Mouse (Mus musculus) gastrocnemius, adult 8-10 months (tissue): ENCODE measurements around the gene Lpcat2. TPM values are rescaled to one million over a fixed set of nuclear protein-coding genes. Genes with fewer than 3 reads are reported as not detected.

ENCODE experiments used
- DNase-seq, 2 experiments: peaks; one replicate each; pipeline ENCODE4 v3.0.0; 2022; ENCODE audit warnings: low spot score in 2 of 2
- total RNA-seq, 4 experiments: library from RNA; stranded (reverse); gene quantifications; 2 replicates each; pipeline ENCODE4 v1.2.4; 2022

Gene Lpcat2
- under 1 TPM; 0.13 to 0.60 (median 0.23) TPM for total RNA-seq

DNA sequence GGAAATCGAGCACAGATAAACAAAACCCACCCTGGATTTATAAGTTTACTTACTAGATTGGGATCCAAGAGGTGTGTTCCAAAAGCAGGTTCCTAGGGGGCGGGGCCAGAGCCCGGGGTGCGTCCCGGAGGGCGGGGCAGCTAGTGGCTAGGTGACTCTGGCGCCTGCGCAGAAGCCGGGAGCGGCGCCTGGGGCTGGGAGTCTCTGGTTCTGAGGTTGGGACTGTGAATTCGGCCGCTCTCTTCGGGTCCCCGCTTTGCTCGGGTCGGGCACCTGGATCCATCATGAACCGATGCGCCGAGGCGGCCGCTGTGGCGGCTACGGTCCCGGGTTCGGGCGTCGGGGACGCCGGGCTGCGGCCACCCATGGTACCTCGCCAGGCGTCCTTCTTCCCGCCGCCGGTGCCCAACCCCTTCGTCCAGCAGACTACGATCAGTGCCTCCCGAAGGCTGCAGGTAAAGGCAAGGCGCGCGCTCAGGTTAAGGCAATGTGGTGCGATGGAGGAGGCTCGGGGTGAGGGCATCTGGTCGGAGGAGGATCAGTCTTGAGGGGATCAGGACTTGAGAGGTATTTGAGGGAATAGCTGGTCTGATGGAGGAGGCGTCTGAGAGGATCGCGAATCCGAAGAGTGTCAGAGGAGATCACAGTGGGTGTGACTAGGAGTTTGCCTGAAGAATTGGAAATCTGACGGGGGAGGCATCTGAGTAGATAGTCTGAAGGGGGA, at the start of gene Lpcat2:
Lpcat2 (plus strand) TSS at position 169 of the 724 bp plus-strand sequence.
- peak in 1 of 2 experiments; percentile 35 for DNase-seq

DNA sequence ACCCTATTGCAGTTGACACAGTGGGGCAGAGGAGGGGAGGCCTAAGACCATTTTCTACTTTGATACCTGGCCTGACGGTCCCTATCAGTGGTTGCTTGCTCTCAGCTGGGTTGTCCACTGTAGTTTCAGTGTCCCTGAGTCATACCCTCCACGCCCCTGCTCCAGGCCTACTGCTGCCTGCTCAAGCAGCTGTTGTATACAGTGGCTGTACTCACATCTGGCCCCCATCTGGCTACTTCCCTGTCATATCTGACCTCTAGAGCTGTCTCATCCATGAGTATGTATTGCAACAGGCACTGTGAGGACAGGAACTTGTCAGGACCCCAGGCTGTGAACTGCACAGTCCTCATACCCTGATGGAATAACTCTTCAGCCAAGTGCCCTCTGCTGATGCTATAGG, 42.4 kb upstream of the Lpcat2 start:
- DNase-seq: no peak

DNA sequence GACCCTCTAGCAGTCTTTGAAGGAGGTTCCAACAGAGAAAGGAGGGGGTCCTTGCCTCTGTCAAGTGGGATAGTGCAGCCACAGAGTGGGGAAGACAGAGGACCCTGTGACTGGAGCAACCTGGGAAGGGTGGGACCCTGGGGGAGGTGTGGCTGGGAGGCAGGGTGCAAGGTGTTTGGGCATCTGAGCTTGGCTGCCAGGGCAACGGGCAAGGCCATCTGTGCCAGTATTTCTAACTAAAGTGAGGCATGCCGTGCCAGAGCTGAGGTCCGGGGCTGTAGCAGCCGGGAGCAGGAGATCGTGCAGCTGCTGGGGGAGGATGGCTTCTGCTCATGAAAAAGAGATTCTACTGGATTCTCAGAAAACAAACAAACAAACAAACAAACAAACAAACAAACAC, 39.5 kb upstream of the Lpcat2 start:
- no peak for DNase-seq

DNA sequence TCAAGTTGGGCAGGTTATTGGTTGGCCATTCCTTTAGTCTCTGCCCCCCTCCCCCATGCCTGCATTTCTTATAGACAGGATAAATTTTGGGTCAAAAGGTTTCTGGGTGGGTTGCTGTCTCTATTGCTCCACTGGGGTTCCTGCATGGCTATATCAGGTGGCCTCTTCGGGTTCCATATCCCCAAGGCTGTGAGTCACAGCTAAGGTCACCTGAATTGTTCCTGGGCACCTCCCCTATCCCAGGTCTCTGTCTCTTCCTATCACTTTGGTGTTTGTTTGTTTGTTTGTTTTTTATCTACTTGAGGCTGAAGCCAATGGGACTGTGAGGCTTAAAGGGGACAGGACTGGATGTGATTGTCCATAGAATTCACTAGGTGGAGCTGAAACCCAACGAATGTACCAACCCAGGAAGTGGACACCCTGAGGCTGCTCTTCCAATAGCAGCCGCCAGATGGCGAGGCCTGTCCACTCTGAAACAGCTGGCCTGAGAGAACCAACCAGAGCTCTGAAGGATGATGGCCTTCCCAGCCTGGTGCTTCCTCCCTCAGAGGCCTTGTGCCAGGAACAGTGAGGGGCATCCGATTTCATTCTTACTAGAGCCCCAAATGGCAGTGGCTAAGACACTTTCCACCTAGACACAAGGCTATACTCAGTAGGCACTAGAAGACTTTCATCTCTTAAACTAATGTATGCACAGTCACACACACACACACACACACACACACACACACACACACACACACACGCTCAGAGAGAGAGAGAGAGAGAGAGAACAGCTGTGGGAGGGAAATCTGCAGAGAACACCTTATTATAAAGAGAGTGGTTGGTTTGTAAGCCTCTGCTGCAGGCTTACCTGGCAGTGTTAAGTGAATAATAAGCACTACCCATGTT, 37.0 kb upstream of the Lpcat2 start:
- DNase-seq: peak; percentile 81 to 88

DNA sequence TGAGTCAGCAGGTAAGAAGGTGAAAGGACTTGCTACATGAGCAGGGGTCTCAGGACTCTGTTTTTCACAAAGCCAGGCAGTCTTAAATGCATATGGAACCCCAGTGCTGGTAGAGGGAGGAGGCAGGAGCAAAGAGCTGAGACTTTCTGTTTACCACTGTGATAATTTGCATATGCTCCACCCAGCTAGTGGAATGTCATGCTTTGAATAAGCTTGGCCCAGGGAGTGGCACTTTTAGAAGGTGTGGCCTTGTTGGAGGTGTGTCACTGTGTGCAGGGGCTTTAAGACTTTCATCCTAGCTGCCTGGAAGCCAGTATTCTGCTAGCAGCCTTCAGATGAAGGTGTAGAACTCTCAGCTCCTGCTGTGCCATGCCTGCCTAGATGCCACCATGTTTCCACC, 34.0 kb upstream of the Lpcat2 start:
- DNase-seq: no peak

DNA sequence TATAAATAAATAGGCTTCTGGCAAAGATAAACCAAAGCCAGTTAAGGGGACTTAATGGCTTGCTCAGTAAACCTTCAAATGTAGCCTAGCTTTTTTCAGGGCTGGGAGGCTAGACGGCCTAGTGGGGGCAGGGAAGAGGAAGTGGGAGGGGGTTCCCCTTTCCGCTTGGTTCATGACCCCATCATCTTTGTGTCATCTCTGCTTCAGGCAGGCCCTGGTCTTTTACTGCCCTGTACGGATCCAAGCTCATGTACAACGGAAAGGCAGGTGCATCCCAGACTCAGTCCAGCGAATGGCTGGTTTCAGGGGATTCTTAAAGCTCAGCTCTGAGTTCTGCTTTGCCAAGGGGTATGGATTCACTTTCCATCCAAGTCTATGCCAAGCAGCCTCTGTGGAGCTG, 32.8 kb upstream of the Lpcat2 start:
- no peak for DNase-seq

DNA sequence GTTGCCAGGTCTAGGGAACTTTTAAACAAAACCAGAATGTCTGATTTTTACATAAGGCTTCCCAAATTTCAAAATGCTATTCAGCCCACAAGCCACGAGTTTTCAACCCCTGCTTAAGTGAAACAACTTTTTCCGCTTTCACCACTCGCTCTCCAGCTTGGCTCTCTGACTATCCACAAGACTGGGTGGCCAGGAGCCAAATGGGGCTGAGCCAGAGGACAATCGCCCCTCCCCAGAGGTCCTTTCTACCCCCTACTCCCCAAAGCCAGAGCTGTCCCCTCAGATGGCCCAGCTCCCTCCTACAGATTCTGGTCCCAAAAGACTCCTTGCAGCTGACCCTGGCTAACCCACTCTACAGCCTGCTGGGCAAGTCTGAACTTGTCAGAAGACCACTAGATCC, 29.1 kb upstream of the Lpcat2 start:
- DNase-seq: peak in 1 of 2 experiments; percentile 51

DNA sequence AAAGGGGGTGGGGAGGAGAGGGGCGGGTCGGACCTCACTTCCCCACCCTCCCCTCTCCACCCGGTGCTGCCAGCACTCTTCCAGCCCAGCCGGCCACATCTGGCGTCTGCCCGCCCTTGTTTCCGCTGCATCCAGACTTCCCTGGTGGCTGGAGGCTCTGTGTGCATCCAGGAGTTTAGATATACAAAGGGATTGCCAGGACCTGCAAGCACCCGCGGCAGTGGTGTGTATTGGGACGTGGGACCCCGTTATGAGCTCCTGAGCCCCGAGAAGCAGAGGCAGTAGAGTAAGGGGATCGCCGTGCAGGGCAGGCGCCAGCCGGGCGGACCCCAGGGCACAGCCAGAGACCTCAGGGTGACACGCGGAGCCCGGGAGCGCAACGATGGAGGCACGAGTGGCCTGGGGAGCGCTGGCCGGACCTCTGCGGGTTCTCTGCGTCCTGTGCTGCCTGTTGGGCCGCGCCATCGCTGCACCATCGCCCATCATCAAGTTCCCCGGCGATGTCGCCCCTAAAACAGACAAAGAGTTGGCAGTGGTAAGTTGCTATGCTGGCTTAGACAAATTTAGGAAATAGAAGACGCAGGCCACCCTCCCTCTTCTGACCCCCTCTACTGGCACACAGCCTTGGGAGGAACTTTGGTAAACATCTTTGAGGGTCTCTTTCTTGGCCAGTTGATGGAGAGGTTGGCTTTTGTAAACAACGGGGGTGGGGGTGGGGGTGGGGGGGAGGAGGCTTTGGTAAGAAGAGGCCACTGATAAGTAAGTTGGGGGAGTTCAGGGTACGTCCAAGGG, 27.7 kb upstream of the Lpcat2 start, which contains the start of gene Mmp2:
Mmp2 (plus strand) TSS at position 49 of the 792 bp plus-strand sequence.
- DNase-seq: peak; percentile 40 to 61

DNA sequence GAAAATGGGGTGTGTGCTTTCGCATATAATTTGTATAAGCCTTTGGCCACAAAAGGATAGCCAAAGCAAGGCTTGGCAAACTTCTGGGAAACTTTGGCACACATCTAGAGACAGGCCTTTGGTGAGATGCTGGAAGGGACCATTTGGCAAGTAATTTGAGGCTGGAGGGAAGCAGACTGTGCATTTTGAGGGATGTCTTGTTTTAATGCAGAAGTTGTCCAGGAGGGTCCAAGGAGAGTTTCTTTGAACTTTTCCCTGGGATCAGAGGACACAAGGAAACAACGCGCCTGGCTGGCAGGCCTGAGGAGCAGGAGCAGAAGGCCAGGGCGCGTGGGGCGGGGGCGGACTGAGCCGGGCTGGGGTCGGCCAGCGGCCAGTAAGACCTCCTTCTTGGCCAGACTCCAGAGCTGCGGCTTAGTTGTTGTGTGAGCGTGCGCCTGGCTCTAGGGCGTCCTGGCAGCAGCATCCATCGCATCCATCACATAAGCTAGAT, 26.8 kb upstream of the Lpcat2 start:
- DNase-seq: peak in 1 of 2 experiments; percentile 58

DNA sequence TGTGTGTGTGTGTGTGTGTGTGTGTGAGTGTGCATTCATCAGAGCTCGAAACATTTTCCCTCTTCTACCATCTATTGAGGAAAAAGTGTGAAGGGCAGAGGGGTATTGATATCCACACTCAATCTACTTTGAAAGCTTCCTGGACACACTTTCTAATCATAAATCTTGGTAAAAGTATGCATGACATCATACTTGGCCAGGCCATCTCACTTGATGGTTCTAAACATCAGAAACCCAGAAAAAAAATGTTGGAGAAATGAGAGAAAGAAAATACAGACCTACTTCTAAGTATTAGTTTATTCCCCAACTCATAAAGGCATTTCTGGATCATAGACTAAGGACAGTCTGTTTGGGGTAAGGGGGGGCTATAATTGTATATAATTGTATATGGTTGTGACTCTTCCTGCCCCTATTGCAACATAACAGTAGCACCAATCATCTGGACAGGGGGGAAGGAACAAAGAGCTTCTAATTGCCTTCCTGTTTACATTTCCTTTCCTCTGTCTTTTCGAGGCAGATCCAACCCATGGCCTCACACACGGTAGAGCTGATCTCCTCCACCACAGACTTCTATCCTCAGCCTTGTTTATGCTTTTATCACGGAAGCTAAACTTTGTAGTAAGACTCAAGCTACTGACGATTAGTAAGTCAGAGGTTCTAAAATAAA, 20.9 kb upstream of the Lpcat2 start:
- no peak for DNase-seq

DNA sequence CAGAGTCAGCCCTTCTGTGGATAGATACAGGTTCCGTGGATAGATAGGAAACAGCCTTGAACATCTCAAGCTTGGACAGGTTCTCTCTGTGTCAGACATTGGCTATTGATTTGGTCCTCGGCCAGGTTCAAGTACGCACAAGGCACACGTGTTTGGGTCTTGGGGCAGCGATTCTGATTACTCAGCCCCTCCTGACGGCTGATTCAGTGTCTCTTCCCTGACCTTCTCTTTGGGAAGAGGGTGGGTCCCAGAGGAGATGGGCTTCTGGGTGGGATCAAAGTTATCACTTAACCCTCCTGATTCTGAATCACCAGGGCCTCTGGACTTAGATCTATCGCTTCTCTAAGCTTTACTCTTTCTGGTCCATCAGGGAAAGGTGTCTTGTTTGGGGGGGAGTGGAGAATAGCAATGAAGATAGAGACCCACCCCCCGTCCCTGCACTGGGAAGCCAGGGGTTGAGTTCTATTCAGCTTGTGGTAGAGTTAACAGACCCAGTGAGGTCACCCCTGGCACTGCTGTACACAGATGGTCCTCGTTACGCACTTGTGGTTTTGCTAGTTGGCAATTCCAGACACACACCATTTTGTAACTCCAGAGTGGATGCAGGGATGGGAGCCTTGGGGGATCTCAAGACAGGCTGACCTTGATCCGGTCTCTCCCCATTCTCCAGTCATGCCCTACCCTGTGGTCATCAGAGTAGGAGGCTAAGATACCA, 20.2 kb upstream of the Lpcat2 start:
- DNase-seq: peak; percentile 48 to 49

DNA sequence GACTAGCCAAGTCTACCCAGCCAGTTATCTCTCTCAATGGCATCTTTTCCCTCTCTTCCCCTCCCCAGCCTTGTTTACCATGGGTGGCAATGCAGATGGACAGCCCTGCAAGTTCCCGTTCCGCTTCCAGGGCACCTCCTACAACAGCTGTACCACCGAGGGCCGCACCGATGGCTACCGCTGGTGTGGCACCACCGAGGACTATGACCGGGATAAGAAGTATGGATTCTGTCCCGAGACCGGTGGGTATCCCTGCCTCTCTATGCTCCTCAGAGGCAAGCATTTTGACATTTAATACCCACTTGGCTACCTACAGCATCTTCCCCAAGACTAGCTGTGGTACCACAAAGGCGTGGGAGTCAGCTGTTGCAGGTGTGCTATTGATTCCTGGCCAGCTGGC, 19.2 kb upstream of the Lpcat2 start:
- no peak for DNase-seq

DNA sequence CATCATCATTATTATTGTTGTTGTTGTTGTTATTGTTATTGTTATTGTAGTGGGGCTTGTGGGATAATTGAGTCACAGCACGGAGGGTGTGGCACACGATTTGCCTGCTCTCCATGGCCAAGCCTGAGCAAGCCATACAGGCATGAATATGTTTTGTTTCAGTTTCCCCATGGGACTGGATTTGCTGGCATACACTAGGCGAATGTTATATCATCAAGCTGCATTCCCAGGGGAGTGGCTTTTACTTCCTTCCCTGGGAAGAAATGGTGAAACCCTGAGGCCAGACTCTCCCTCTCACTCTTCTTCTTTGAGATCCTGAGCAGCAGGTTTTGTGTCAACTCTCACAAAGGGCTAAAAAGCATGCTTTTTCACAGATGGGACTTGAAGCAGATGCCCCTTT, 16.5 kb upstream of the Lpcat2 start:
- no peak for DNase-seq

DNA sequence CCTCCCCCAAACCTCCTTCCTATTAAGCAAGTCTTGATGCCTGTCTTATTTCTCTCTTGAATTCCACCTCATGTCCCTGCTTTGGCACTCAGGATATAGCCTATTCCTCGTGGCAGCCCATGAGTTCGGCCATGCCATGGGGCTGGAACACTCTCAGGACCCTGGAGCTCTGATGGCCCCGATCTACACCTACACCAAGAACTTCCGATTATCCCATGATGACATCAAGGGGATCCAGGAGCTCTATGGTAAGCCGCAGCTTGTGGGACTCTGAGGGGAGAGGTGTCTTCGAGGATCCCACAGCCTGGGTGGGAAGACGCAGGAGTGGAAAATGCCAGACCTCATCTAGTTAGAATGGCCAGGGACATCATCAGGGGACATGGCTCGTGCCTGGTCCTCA, 16.0 kb upstream of the Lpcat2 start:
- DNase-seq: no peak

DNA sequence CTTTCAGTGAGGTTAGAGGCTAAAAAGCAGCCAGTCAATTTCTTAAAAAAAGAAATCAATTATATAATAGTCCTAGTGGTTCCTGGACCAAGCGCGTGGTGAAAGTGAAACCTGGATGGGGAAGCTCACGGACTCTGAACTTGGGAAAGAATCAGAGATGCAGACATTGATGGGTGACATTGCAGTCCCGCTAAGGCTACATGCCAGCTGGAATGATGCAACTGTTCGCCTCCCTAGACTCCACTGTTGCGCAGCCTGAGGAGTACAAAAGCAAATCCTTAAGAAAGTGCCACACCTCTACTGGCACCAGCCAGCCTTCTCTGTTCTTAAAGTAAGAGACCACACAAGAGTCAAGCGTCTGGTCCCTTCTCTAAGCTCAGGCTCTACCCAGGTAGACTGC, 15.3 kb upstream of the Lpcat2 start:
- DNase-seq: peak in 1 of 2 experiments; percentile 47

DNA sequence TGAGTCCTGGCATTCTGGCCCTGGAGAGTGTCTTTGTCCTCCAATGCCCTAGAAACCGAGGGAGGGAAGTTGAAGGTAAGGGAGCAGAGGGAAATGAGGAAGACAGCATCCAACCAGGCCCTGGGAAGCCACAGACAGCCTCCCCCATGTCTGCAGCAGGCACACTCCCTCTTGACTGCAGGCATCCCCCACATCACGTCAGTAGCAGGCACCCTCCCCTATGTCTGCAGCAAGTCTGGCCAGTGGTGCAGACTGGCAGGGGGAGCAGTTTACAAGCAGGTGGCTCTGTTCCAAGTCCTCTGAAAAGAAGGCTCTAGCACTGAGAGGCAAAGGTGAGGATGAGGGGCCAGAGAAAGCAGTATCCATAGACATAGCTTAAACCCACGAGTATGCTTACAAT, 8.5 kb upstream of the Lpcat2 start:
- DNase-seq: no peak

DNA sequence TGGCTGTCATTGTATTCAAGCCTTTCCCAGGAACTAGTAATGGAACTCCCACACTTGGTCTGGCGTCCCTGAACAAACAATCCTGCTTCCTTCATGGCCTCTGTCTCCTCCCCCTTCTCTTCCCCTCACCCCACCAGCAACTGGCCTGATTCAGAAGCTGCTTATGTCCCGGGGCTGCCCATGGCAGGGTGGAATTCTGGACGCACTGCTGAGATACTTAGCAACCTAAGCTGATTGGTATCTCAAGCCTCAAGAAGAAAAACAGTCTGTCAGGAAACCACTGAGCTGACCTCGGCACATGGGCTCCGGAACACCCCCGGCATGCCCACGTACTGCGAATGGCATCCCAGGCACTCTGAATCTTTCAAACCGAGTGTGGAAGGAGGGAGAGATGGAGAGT, 7.8 kb upstream of the Lpcat2 start:
- DNase-seq: no peak

DNA sequence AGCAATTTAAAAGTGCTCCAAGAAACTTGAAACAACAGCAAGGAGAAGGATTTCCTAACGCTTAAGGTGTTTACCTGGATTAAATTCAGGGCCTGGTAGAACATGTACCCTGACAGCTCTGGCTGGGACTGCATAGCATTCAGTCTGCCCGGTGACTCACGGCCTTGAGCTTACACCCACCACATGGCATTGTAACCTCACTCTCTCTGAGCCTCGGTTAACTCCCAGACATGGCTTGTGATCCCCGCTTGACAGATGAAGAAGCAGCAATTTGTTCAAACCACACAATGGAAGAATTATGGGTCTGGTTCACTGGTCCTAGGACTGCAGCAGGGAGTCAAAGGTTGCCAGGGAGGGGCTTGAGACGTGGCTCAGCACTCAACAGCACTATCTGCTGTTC, 5.9 kb upstream of the Lpcat2 start:
- no peak for DNase-seq

DNA sequence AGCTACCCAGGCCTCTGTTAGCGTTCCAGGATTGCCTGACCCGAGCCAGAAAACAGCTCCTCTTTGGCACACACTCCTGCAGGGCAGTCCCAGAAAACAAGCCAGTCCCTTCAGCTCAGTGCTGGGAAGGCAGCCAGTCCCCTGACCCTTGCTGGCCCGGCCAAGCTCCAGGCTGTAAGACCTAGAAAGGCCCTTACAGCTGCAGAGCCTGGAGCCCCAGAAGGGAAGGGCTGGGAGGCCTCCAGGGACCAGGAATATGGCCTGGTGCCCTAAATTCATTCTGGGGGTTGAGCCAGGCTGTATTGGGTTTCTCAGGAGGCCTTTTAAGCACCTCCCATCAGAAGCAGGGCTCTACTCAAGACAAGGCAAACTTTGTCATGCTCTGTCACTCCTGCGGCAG, 4.9 kb upstream of the Lpcat2 start:
- peak; percentile 92 to 97 for DNase-seq

DNA sequence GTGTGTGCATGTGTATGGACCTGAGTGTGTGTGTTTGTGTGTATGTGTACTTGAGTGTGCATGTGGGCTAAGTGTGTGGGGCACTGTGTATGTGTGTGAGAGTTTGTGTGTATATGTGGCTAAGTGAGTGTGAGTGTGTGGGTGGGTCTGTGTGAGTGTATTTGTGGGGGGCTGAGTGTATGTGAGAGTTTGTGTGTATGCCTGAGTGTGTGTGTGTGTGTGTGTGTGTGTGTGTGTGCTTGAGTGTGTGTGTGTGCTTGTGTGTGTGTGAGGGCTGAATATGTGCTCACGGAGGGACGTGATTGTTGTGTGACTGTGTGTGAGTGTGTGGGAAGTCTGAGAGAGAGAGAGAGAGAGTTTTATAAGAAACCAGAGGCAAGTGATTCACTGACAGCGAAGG, 3.8 kb upstream of the Lpcat2 start:
- no peak for DNase-seq
